Mouse (Mus musculus): ENCODE measurements around the gene Stx19. TPM values are rescaled to one million over a fixed set of nuclear protein-coding genes. Genes with fewer than 3 reads are reported as not detected.

The Stx19 gene
- total RNA-seq (2017), result 0.23 and 0.37 TPM in 2 replicates

GRCm38 (mm10) chr16:62814491-62814890, at the start of gene Stx19:
Stx19 (plus strand) TSS chr16:62814676.
- no peak for ATAC-seq (ENCODE audit: extremely low read depth, insufficient number of reproducible peaks, low FRiP score, poor library complexity, severe bottlenecking)

- no peak for ATAC-seq (ENCODE audit: extremely low read depth, insufficient number of reproducible peaks, low FRiP score, poor library complexity, severe bottlenecking)
These were observed 41.0 kb upstream of the Stx19 start for GRCm38 (mm10) chr16:62773462-62773861.

- no peak for ATAC-seq (ENCODE audit: extremely low read depth, insufficient number of reproducible peaks, low FRiP score, poor library complexity, severe bottlenecking)
These were observed 38.4 kb upstream of the Stx19 start for GRCm38 (mm10) chr16:62776034-62776433.

- no peak for ATAC-seq (ENCODE audit: extremely low read depth, insufficient number of reproducible peaks, low FRiP score, poor library complexity, severe bottlenecking)
These were observed 36.2 kb upstream of the Stx19 start for GRCm38 (mm10) chr16:62778282-62778681.

- ATAC-seq (ENCODE audit: extremely low read depth, insufficient number of reproducible peaks, low FRiP score, poor library complexity, severe bottlenecking), result no peak
These were observed 32.2 kb upstream of the Stx19 start for GRCm38 (mm10) chr16:62782229-62782628.

- peak; percentile 95 for ATAC-seq (ENCODE audit: extremely low read depth, insufficient number of reproducible peaks, low FRiP score, poor library complexity, severe bottlenecking)
These were observed 27.7 kb upstream of the Stx19 start, which contains the start of gene Nsun3 for GRCm38 (mm10) chr16:62786621-62787331. Nsun3 (minus strand) TSS chr16:62786818.

- ATAC-seq (ENCODE audit: extremely low read depth, insufficient number of reproducible peaks, low FRiP score, poor library complexity, severe bottlenecking), result no peak
These were observed 17.9 kb upstream of the Stx19 start for GRCm38 (mm10) chr16:62796608-62797007.

GRCm38 (mm10) chr16:62798808-62799207, 15.7 kb upstream of the Stx19 start:
- no peak for ATAC-seq (ENCODE audit: extremely low read depth, insufficient number of reproducible peaks, low FRiP score, poor library complexity, severe bottlenecking)

GRCm38 (mm10) chr16:62799426-62799825, 15.1 kb upstream of the Stx19 start:
- no peak for ATAC-seq (ENCODE audit: extremely low read depth, insufficient number of reproducible peaks, low FRiP score, poor library complexity, severe bottlenecking)

GRCm38 (mm10) chr16:62799839-62800238, 14.6 kb upstream of the Stx19 start:
- no peak for ATAC-seq (ENCODE audit: extremely low read depth, insufficient number of reproducible peaks, low FRiP score, poor library complexity, severe bottlenecking)

- ATAC-seq (ENCODE audit: extremely low read depth, insufficient number of reproducible peaks, low FRiP score, poor library complexity, severe bottlenecking), result no peak
These were observed 9.9 kb upstream of the Stx19 start for GRCm38 (mm10) chr16:62804621-62805020.

GRCm38 (mm10) chr16:62807249-62807979, 7.1 kb upstream of the Stx19 start:
- ATAC-seq (ENCODE audit: extremely low read depth, insufficient number of reproducible peaks, low FRiP score, poor library complexity, severe bottlenecking), result no peak

GRCm38 (mm10) chr16:62810855-62811254, 3.6 kb upstream of the Stx19 start:
- ATAC-seq (ENCODE audit: extremely low read depth, insufficient number of reproducible peaks, low FRiP score, poor library complexity, severe bottlenecking), result no peak

GRCm38 (mm10) chr16:62813790-62814189, 686 bp upstream of the Stx19 start:
- ATAC-seq (ENCODE audit: extremely low read depth, insufficient number of reproducible peaks, low FRiP score, poor library complexity, severe bottlenecking), result no peak

GRCm38 (mm10) chr16:62822472-62822871, 8.0 kb downstream of the Stx19 start:
- ATAC-seq (ENCODE audit: extremely low read depth, insufficient number of reproducible peaks, low FRiP score, poor library complexity, severe bottlenecking), result no peak

GRCm38 (mm10) chr16:62826156-62827001, 11.9 kb downstream of the Stx19 start:
- ATAC-seq (ENCODE audit: extremely low read depth, insufficient number of reproducible peaks, low FRiP score, poor library complexity, severe bottlenecking), result peak; percentile 91

GRCm38 (mm10) chr16:62832027-62832426, 17.6 kb downstream of the Stx19 start:
- ATAC-seq (ENCODE audit: extremely low read depth, insufficient number of reproducible peaks, low FRiP score, poor library complexity, severe bottlenecking), result no peak

GRCm38 (mm10) chr16:62832481-62832880, 18.0 kb downstream of the Stx19 start:
- peak; percentile 96 for ATAC-seq (ENCODE audit: extremely low read depth, insufficient number of reproducible peaks, low FRiP score, poor library complexity, severe bottlenecking)

- peak; percentile 34; the same call in 1 of the 2 replicates for ATAC-seq (ENCODE audit: extremely low read depth, insufficient number of reproducible peaks, low FRiP score, poor library complexity, severe bottlenecking)
These were observed 19.7 kb downstream of the Stx19 start for GRCm38 (mm10) chr16:62834016-62834735.

All from neutrophil, adult 5-6 weeks (primary cell).